Mouse (Mus musculus): ENCODE measurements around the gene Cfap299.

Gene Cfap299

GRCm38 (mm10) chr5:98688254-98688653, 359.1 kb downstream of the Cfap299 start:
- DNase-seq = no peak

GRCm38 (mm10) chr5:98692070-98692469, 363.0 kb downstream of the Cfap299 start:
- DNase-seq = no peak

GRCm38 (mm10) chr5:98696336-98696735, 367.2 kb downstream of the Cfap299 start:
- DNase-seq = no peak

GRCm38 (mm10) chr5:98703963-98704362, 374.9 kb downstream of the Cfap299 start:
- DNase-seq = no peak

GRCm38 (mm10) chr5:98706597-98706996, 377.5 kb downstream of the Cfap299 start:
- DNase-seq = peak; percentile 8 to 9

GRCm38 (mm10) chr5:98715392-98715791, 386.3 kb downstream of the Cfap299 start:
- no peak for DNase-seq

GRCm38 (mm10) chr5:98732157-98733009, 403.3 kb downstream of the Cfap299 start:
- DNase-seq = peak in 1 of 2 experiments; percentile 2

- DNase-seq = no peak
Observed at GRCm38 (mm10) chr5:98733010-98733399, 403.9 kb downstream of the Cfap299 start.

GRCm38 (mm10) chr5:98761858-98762652, 433.0 kb downstream of the Cfap299 start:
- no peak for DNase-seq

- DNase-seq = no peak
Observed at GRCm38 (mm10) chr5:98778588-98778987, 449.5 kb downstream of the Cfap299 start.

GRCm38 (mm10) chr5:98782066-98782465, 453.0 kb downstream of the Cfap299 start:
- no peak for DNase-seq

GRCm38 (mm10) chr5:98787735-98788134, 458.6 kb downstream of the Cfap299 start:
- no peak for DNase-seq

- no peak for DNase-seq
Observed at GRCm38 (mm10) chr5:98788568-98788967, 459.5 kb downstream of the Cfap299 start.

GRCm38 (mm10) chr5:98790894-98791607, 461.9 kb downstream of the Cfap299 start:
- peak in 1 of 2 experiments; percentile 13 for DNase-seq

- DNase-seq = no peak
Observed at GRCm38 (mm10) chr5:98801495-98801894, 472.4 kb downstream of the Cfap299 start.

- peak; percentile 64 to 66 for DNase-seq
Observed at GRCm38 (mm10) chr5:98804761-98805160, 475.7 kb downstream of the Cfap299 start.

GRCm38 (mm10) chr5:98806492-98806891, 477.4 kb downstream of the Cfap299 start:
- DNase-seq = no peak

- peak; percentile 52 to 65 for DNase-seq
Observed at GRCm38 (mm10) chr5:98807022-98807421, 477.9 kb downstream of the Cfap299 start.

- DNase-seq = no peak
Observed at GRCm38 (mm10) chr5:98807953-98808352, 478.8 kb downstream of the Cfap299 start.

- no peak for DNase-seq
Observed at GRCm38 (mm10) chr5:98812380-98812779, 483.3 kb downstream of the Cfap299 start.

GRCm38 (mm10) chr5:98815269-98815668, 486.2 kb downstream of the Cfap299 start:
- DNase-seq = no peak

- no peak for DNase-seq
Observed at GRCm38 (mm10) chr5:98833760-98834159, 504.7 kb downstream of the Cfap299 start.

- DNase-seq = no peak
Observed at GRCm38 (mm10) chr5:98834300-98834699, 505.2 kb downstream of the Cfap299 start.
